ENCODE assay signal across 22 mouse cellular contexts in genomic region chr16:21852374-21852773, GRCm38 (mm10). TPM values are rescaled to one million over a fixed set of nuclear protein-coding genes. Genes with fewer than 3 reads are reported as not detected.
DNase-seq lines count a peak whose midpoint lies in the region; ATAC-seq and TF ChIP-seq lines count a peak whose summit lies in the region.
"Had no signal": no experiment of that assay in that cellular context is flagged by ENCODE, and none has a peak within 500 bp of the region (broad histone marks: within the 10 kb centered on the region; RNA-seq: fewer than 3 reads in every experiment).

No protein-coding gene starts in this region.

- H3K4me2 ChIP-seq in forebrain, embryonic 12.5 days: no peak overlapping the region
- no peak overlapping the region for H3K4me2 ChIP-seq in forebrain, embryonic 13.5 days
- H3K4me2 ChIP-seq in hindbrain, embryonic 13.5 days: peak overlapping the region; percentile 40; the same call in 1 of the 2 replicates
- no peak overlapping the region for H3K4me2 ChIP-seq in hindbrain, embryonic 16.5 days (ENCODE audit: low read length)
- H3K4me2 ChIP-seq: embryonic facial prominence, embryonic 12.5 days; heart, embryonic 13.5 days; intestine, embryonic 15.5 days; kidney, embryonic 15.5 days; limb, embryonic 12.5 days; liver, embryonic 12.5 days; stomach, embryonic 15.5 days had no signal

- peak overlapping the region; percentile 37; the same call in 1 of the 2 replicates for H3K27ac ChIP-seq in forebrain, embryonic 12.5 days
- no peak overlapping the region for H3K27ac ChIP-seq in forebrain, embryonic 13.5 days
- peak overlapping the region; percentile 36; the same call in 1 of the 2 replicates for H3K27ac ChIP-seq in layer of hippocampus, adult 2 months
- H3K27ac ChIP-seq in hindbrain, embryonic 13.5 days: peak overlapping the region; percentile 83
- peak overlapping the region; percentile 9; the same call in 1 of the 2 replicates for H3K27ac ChIP-seq in hindbrain, embryonic 16.5 days (ENCODE audit: low read depth, low read length)
- H3K27ac ChIP-seq: heart, embryonic 13.5 days; kidney, embryonic 15.5 days; limb, embryonic 12.5 days; liver, embryonic 12.5 days; stomach, embryonic 15.5 days had no signal

- no peaks in the 10 kb centered on the region for H3K36me3 ChIP-seq in forebrain, embryonic 12.5 days (replicated peaks)
- H3K36me3 ChIP-seq in forebrain, embryonic 13.5 days (ENCODE audit: poor library complexity, severe bottlenecking): no peaks in the 10 kb centered on the region
- H3K36me3 ChIP-seq in hindbrain, embryonic 13.5 days: no peaks in the 10 kb centered on the region
- no peaks in the 10 kb centered on the region for H3K36me3 ChIP-seq in hindbrain, embryonic 16.5 days (ENCODE audit: control insufficient read depth, insufficient read depth, low read length)
- H3K36me3 ChIP-seq: embryonic facial prominence, embryonic 12.5 days; heart, embryonic 13.5 days; intestine, embryonic 15.5 days; kidney, embryonic 15.5 days; limb, embryonic 12.5 days; liver, embryonic 12.5 days; stomach, embryonic 15.5 days had no signal

- H3K27me3 ChIP-seq in forebrain, embryonic 12.5 days: no peaks in the 10 kb centered on the region
- no peaks in the 10 kb centered on the region for H3K27me3 ChIP-seq in forebrain, embryonic 13.5 days
- H3K27me3 ChIP-seq in hindbrain, embryonic 13.5 days: no peaks in the 10 kb centered on the region
- no peaks in the 10 kb centered on the region for H3K27me3 ChIP-seq in hindbrain, embryonic 16.5 days (replicated peaks; ENCODE audit: control insufficient read depth, insufficient read depth, low read length)
- H3K27me3 ChIP-seq: embryonic facial prominence, embryonic 12.5 days; heart, embryonic 13.5 days; intestine, embryonic 15.5 days; kidney, embryonic 15.5 days; limb, embryonic 12.5 days; stomach, embryonic 15.5 days had no signal

- no peak overlapping the region for H3K9ac ChIP-seq in forebrain, embryonic 12.5 days
- H3K9ac ChIP-seq in forebrain, embryonic 13.5 days: no peak overlapping the region
- no peak overlapping the region for H3K9ac ChIP-seq in hindbrain, embryonic 13.5 days
- H3K9ac ChIP-seq in hindbrain, embryonic 16.5 days (ENCODE audit: low read depth, low read length): no peak overlapping the region
- H3K9ac ChIP-seq: embryonic facial prominence, embryonic 12.5 days; heart, embryonic 13.5 days; intestine, embryonic 15.5 days; kidney, embryonic 15.5 days; limb, embryonic 12.5 days; liver, embryonic 12.5 days; stomach, embryonic 15.5 days had no signal

- no peak for DNase-seq in layer of hippocampus, adult 2 months (ENCODE audit: low spot score in 2 of 2)
- DNase-seq in layer of hippocampus, postnatal 36 days: no peak
- no peak for DNase-seq in right cerebral cortex, adult 2 months (ENCODE audit: low spot score in 2 of 2)
- DNase-seq: gastrocnemius, postnatal 10 days; heart, adult 18-20 months; heart, postnatal 36 days; lung, adult 2 months; right cerebral cortex, postnatal 14 days; thymus, adult 2 months had no signal

- peaks cover 37% of the 10 kb centered on the region for H3K4me1 ChIP-seq in forebrain, embryonic 12.5 days
- peaks cover 37% of the 10 kb centered on the region for H3K4me1 ChIP-seq in forebrain, embryonic 13.5 days
- peaks cover 76% of the 10 kb centered on the region for H3K4me1 ChIP-seq in hindbrain, embryonic 13.5 days (replicated peaks)
- peaks cover 20% of the 10 kb centered on the region for H3K4me1 ChIP-seq in hindbrain, embryonic 16.5 days (ENCODE audit: control insufficient read depth, insufficient read depth, low read depth, low read length)
- H3K4me1 ChIP-seq: kidney, embryonic 15.5 days; liver, embryonic 12.5 days; megakaryocyte, embryonic 14.5 days; stomach, embryonic 15.5 days had no signal

- TF ChIP-seq CTCF in layer of hippocampus, adult 2 months (conservative IDR thresholded peaks at IDR 0.05): no peak

- H3K9me3 ChIP-seq in forebrain, embryonic 12.5 days: no peaks in the 10 kb centered on the region
- no peaks in the 10 kb centered on the region for H3K9me3 ChIP-seq in forebrain, embryonic 13.5 days (replicated peaks)
- no peaks in the 10 kb centered on the region for H3K9me3 ChIP-seq in hindbrain, embryonic 13.5 days
- H3K9me3 ChIP-seq in hindbrain, embryonic 16.5 days (ENCODE audit: control insufficient read depth, low read length): no peaks in the 10 kb centered on the region
- H3K9me3 ChIP-seq: embryonic facial prominence, embryonic 12.5 days; heart, embryonic 13.5 days; intestine, embryonic 15.5 days; kidney, embryonic 15.5 days; limb, embryonic 12.5 days; liver, embryonic 12.5 days; megakaryocyte, embryonic 14.5 days; stomach, embryonic 15.5 days had no signal

- 91% methylated on average over 7 of the region's 7 CpGs for WGBS in forebrain, embryonic 12.5 days
- WGBS in forebrain, embryonic 13.5 days: 92% methylated on average over 7 of the region's 7 CpGs
- WGBS in hindbrain, embryonic 13.5 days: 78% methylated on average over 7 of the region's 7 CpGs
- 74% methylated on average over 7 of the region's 7 CpGs for WGBS in hindbrain, embryonic 16.5 days

- no peak for ATAC-seq in forebrain, embryonic 12.5 days (ENCODE audit: low FRiP score)
- ATAC-seq in forebrain, embryonic 13.5 days: no peak
- ATAC-seq in hindbrain, embryonic 13.5 days (ENCODE audit: low FRiP score): no peak
- ATAC-seq in hindbrain, embryonic 16.5 days: no peak
- no peak for ATAC-seq in erythroblast, adult 5-6 weeks (replicated peaks; ENCODE audit: low FRiP score, poor library complexity, severe bottlenecking)
- ATAC-seq: intestine, embryonic 15.5 days; liver, embryonic 12.5 days had no signal

- H3K4me3 ChIP-seq in forebrain, embryonic 12.5 days (replicated peaks): no peak overlapping the region
- H3K4me3 ChIP-seq in forebrain, embryonic 13.5 days: no peak overlapping the region
- H3K4me3 ChIP-seq in layer of hippocampus, adult 2 months: no peak overlapping the region
- no peak overlapping the region for H3K4me3 ChIP-seq in hindbrain, embryonic 13.5 days
- no peak overlapping the region for H3K4me3 ChIP-seq in hindbrain, embryonic 16.5 days (ENCODE audit: low read length)
- H3K4me3 ChIP-seq: embryonic facial prominence, embryonic 12.5 days; heart, embryonic 13.5 days; intestine, embryonic 15.5 days; kidney, embryonic 15.5 days; limb, embryonic 12.5 days; liver, embryonic 12.5 days; megakaryocyte, embryonic 14.5 days; stomach, embryonic 15.5 days had no signal

RNA-seq across cellular contexts. Expression of gene Map3k13, which starts 58.2 kb away (rescaled TPM):
- 4.8 and 6.1 TPM in 2 replicates for polyA plus RNA-seq in forebrain, embryonic 12.5 days (2016; fragmentation: Nextera tagmentation; extraction: Ambion mirVana)
- 4.3 and 4.5 TPM in 2 replicates for polyA plus RNA-seq in forebrain, embryonic 13.5 days (2015; fragmentation: Nextera tagmentation; extraction: Ambion mirVana)
- 10 to 100 TPM; 14.6 to 14.8 TPM for total RNA-seq in layer of hippocampus, adult 2 months (2021)
- total RNA-seq in layer of hippocampus, postnatal 36 days (2021): 10 to 100 TPM; 15.3 to 17.3 TPM
- polyA plus RNA-seq in hindbrain, embryonic 13.5 days (2015; fragmentation: Nextera tagmentation; extraction: Ambion mirVana): 7.9 and 8.2 TPM in 2 replicates
- polyA plus RNA-seq in hindbrain, embryonic 16.5 days (2015; fragmentation: Nextera tagmentation; extraction: Ambion mirVana): 5.1 and 6.2 TPM in 2 replicates
- total RNA-seq in erythroblast, adult 5-6 weeks (2015; ENCODE audit: low replicate concordance): not detected in 2 replicates
- total RNA-seq in erythroblast, adult 5-6 weeks (2017; ENCODE audit: low replicate concordance): 0.14 TPM in 1 of 2 replicates, not detected in the other
